Comparison of ENCODE assay signal across 8 mouse cellular contexts in the genomic region with DNA sequence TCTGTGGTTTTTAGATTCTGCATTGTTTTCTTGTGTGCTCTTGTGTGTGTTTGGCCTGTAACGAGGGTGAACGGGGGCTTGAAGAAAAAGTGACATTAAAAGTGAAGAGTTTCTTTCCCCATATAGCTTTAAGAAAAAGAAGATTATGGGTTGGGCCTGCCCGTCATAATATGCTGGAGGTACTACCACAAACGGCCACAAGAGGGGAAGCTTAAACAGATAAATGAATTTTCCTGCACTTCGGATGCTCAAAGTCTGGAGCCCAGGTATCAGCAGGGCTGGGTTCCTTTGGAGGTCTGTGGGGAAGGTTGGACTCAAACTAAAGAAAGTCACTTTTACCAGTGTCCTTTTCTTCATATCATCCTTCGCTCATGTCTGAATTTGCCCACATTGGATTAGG.
DNase-seq lines count a peak whose midpoint lies in the region; ATAC-seq lines count a peak whose summit lies in the region.

No protein-coding gene starts in this region.

- ATAC-seq in frontal cortex, adult (ENCODE audit: low TSS enrichment), result peak; percentile 85

- DNase-seq in frontal cortex, postnatal 10 days (ENCODE audit: low spot score in 2 of 2), result no peak
- DNase-seq in left cerebral cortex, postnatal 10 days (ENCODE audit: extremely low spot score in 1 of 2, low spot score in 2 of 2), result peak; percentile 20 to 30
- DNase-seq in left cerebral cortex, adult 11 months (ENCODE audit: low spot score), result no peak
- DNase-seq in 416B (ENCODE audit: low read depth) (peak; percentile 2), R1 (ENCODE audit: low read depth, low spot score) (peak; percentile 30)
- DNase-seq in T-cell, adult 2 months (ENCODE audit: low spot score), result no peak
- DNase-seq in cerebellum, adult 8-10 months, result no peak

- intact Hi-C loops in left cerebral cortex, postnatal 10 days (cut with DNase I), result no loop called here

Comparison
In these comparisons a context has a peak if more than half of its experiments do, and no peak if none do; other contexts are left out.
1. DNase-seq: peak in left cerebral cortex, postnatal 10 days (2 of 2), 416B (single experiment) and R1 (single experiment); none in frontal cortex, postnatal 10 days (0 of 2), left cerebral cortex, adult 11 months (single experiment), T-cell, adult 2 months (single experiment) and cerebellum, adult 8-10 months (single experiment).